Mouse (Mus musculus) cerebellum, adult 2 months (tissue): ENCODE results near the gene St8sia2. TPM values are rescaled to one million over a fixed set of nuclear protein-coding genes. Genes with fewer than 3 reads are reported as not detected.

Experiments
- DNase-seq, 2 experiments: peaks; one replicate each; pipeline ENCODE4 v3.0.0; 2021
- H3K27ac ChIP-seq: fragments of 200-500 bp; 2 replicates; pipeline ENCODE4 v1.5.1; 2012; ENCODE audit warnings: low read length, control low read depth, inconsistent platforms; ENCODE audit not compliant: insufficient read depth
- H3K27me3 ChIP-seq: fragments of 200-500 bp; 2 replicates; pipeline ENCODE4 v1.6.1; 2012; ENCODE audit warnings: inconsistent platforms, mild to moderate bottlenecking, low read length, moderate library complexity; ENCODE audit not compliant: control insufficient read depth, insufficient read depth
- H3K4me1 ChIP-seq: fragments of 200-500 bp; 2 replicates; pipeline ENCODE4 v1.6.1; 2011; ENCODE audit warnings: low read length; ENCODE audit not compliant: control insufficient read depth, insufficient read depth
- H3K4me3 ChIP-seq: fragments of 200-500 bp; replicated peaks from 2 replicates; pipeline ENCODE3; 2011; ENCODE audit warnings: mild to moderate bottlenecking, low read depth, low read length, control low read depth; ENCODE audit not compliant: insufficient read depth
- CTCF ChIP-seq: fragments of 200-500 bp; IDR thresholded peaks from 2 replicates; pipeline ENCODE4 v1.5.1; 2011; ENCODE audit warnings: low read depth, mild to moderate bottlenecking, control low read depth, low read length, moderate library complexity, borderline replicate concordance; ENCODE audit not compliant: insufficient read depth
- POLR2A ChIP-seq: fragments of 200-500 bp; IDR thresholded peaks from 2 replicates; pipeline ENCODE4 v1.6.1; 2011; ENCODE audit warnings: low read length, control low read depth, borderline replicate concordance; ENCODE audit not compliant: insufficient read depth
- WGBS: fragments of 180-500 bp; shearing (Covaris S2); methylation state at CpG from one replicate; pipeline ENCODE4 v1.1.7; 2018; 5-methylcytosine and 5-hydroxymethylcytosine counted together
- polyA plus RNA-seq: library from polyadenylated mRNA; depleted of rRNA; stranded (reverse); fragments of >200 nt; gene quantifications from 2 replicates; pipeline ENCODE4 v1.2.3, GENCODE M21; 2012

Gene St8sia2
- polyA plus RNA-seq, 1 experiment: 1.2 TPM

DNA sequence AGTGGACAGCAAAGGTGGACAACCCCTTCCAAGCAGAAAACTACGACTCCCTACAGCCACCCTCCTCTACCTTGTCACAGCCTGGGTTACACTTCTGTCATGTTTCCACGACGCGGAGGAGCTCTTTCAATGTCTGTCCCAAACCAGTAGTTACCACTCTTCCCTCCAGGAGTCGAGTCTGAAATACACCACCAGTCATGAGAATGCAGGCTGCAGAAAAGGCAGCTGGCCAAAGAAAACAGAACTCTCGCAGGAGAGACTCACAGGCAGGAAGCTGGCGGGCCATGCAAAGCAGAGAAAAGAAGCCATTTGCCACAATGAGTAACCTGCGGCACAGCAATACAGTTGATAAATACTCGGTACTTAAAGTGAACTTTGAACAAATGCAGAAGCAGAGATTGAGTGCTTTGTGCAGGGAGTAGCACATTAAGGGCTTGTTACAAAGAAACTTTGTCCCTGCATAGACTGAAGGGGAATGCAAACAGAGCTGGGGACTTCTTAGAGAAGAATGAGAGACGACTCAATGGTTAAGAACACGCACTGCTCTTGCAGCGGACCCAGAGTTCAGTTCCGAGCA, 30.2 kb upstream of the St8sia2 start:
- Histone ChIP-seq H3K27ac (no peak overlapping the region), H3K4me1 (no peaks in the 10 kb centered on the region), H3K4me3 (no peak overlapping the region), H3K27me3 (no peaks in the 10 kb centered on the region; the same call in 1 of the 2 replicates)
- TF ChIP-seq CTCF (no peak), POLR2A (no peak)
- 63% methylated on average over 13 of the region's 13 CpGs for WGBS
- DNase-seq: no peak

- DNase-seq: peak in 1 of 2 experiments; percentile 27
- no peaks in the 10 kb centered on the region for H3K4me1 ChIP-seq
- WGBS: 25% methylated on average over 5 of the region's 5 CpGs
- H3K27ac ChIP-seq: no peak overlapping the region
- no peaks in the 10 kb centered on the region for H3K27me3 ChIP-seq
- TF ChIP-seq POLR2A: no peak
- peak; percentile 39; the same call in 1 of the 2 replicates for TF ChIP-seq CTCF
- no peak overlapping the region for H3K4me3 ChIP-seq
Observed at GRCm38 (mm10) chr7:74025007-74025406, 11.5 kb upstream of the St8sia2 start.

GRCm38 (mm10) chr7:74024171-74024570, 10.7 kb upstream of the St8sia2 start:
- TF ChIP-seq CTCF (no peak), POLR2A (no peak)
- DNase-seq: no peak
- WGBS: 86% methylated on average over 3 of the region's 3 CpGs
- H3K4me3 ChIP-seq: no peak overlapping the region
- H3K4me1 ChIP-seq: no peaks in the 10 kb centered on the region
- no peaks in the 10 kb centered on the region for H3K27me3 ChIP-seq
- H3K27ac ChIP-seq: no peak overlapping the region

DNA sequence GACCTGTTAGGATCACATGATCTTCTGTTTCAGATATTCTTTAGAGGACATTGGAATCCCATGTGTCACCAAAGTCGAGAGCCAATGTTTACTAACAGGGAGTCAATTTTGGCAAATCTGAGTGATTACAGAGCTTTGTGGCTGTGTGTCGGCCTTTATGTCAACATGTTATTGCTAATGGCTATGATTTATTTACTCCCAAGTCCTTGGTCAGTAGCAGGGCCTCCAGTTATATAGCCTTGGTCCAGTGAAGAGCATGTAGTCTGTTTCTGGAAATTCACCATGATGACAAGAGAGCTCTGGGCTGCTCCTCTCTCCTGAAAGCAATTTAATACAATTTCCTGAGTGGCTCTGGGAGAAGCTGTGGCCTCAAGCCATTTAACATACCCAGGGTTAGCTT, 9.1 kb upstream of the St8sia2 start:
- no peak for TF ChIP-seq CTCF
- TF ChIP-seq POLR2A: no peak
- H3K27ac ChIP-seq: no peak overlapping the region

GRCm38 (mm10) chr7:74021771-74022170, 8.3 kb upstream of the St8sia2 start:
- Histone ChIP-seq H3K27me3 (no peaks in the 10 kb centered on the region), H3K4me1 (no peaks in the 10 kb centered on the region), H3K27ac (no peak overlapping the region), H3K4me3 (no peak overlapping the region)
- no peak for TF ChIP-seq POLR2A
- no peak for TF ChIP-seq CTCF
- DNase-seq: no peak
- 87% methylated on average over 6 of the region's 6 CpGs for WGBS

More for the DNA sequence above, 9.1 kb upstream of the St8sia2 start:
- DNase-seq: no peak
- WGBS: 93% methylated on average over 2 of the region's 2 CpGs
- Histone ChIP-seq H3K4me3 (no peak overlapping the region), H3K4me1 (no peaks in the 10 kb centered on the region), H3K27me3 (no peaks in the 10 kb centered on the region)

GRCm38 (mm10) chr7:74016613-74017012, 3.1 kb upstream of the St8sia2 start:
- DNase-seq: no peak
- WGBS: 89% methylated on average over 2 of the region's 2 CpGs
- Histone ChIP-seq H3K27me3 (peaks cover 3% of the 10 kb centered on the region; the same call in 1 of the 2 replicates), H3K27ac (no peak overlapping the region), H3K4me3 (no peak overlapping the region), H3K4me1 (no peaks in the 10 kb centered on the region)
- TF ChIP-seq POLR2A (no peak), CTCF (no peak)

DNA sequence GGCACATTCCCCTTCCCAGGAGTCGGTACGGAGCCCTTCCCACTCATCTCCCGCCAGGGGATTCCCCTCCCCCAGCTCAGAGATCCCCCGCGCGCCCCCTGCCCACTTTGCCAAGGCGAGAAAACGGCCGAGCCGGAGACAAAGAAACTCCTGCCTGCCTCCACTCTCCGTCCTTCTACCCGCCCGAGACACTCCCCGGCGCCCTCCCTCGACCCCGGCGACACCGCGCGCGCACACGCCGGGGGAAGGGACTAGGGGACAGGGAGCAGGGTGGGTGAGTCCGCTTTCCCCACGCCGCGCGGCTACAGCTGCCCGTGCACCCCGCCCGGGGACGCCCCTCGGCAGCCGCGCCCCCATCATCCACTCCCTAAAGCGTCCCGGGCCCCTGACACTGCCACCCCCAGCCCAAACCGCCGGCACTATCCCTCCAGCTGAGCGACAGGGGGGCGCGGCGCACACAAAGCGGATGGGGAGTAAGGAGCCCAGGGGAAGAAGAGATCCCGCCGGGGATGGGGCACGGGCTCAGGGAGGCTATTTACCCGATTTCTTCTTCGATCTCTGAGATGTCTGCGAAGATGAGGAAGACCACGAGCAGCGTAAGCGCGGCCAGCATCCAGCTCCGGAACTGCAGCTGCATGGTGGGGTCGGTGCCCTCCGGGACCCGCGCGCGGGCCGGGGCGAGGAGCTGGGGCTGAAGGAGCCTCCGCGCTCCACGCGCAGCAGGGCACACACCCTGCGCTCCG, 461 bp downstream of the St8sia2 start:
- Histone ChIP-seq H3K27me3 (peaks cover 3% of the 10 kb centered on the region; the same call in 1 of the 2 replicates), H3K4me1 (no peaks in the 10 kb centered on the region), H3K4me3 (peak overlapping the region; percentile 50), H3K27ac (no peak overlapping the region)
- peak in 1 of 2 experiments; percentile 27 for DNase-seq
- WGBS: 1% methylated on average over 70 of the region's 70 CpGs
- TF ChIP-seq POLR2A (no peak), CTCF (no peak)
